Mouse (Mus musculus): ENCODE results near the gene Adam10.

- TF ChIP-seq CTCF (IDR thresholded peaks at IDR 0.05; ENCODE audit: insufficient read depth, low read length) (no peak), POLR2A (IDR thresholded peaks at IDR 0.05; ENCODE audit: borderline replicate concordance, extremely low read depth, low read depth, low read length) (no peak)
Measured at GRCm38 (mm10) chr9:70731079-70731478, 52.3 kb downstream of the Adam10 start.
